Mouse (Mus musculus): ENCODE measurements at regions not wholly inside any gene's neighbourhood (a gene's known extent, or its start where the extent isn't known, plus 50 kb on each side); places are given as distances from the start of the nearest gene placed in this dataset.

DNA sequence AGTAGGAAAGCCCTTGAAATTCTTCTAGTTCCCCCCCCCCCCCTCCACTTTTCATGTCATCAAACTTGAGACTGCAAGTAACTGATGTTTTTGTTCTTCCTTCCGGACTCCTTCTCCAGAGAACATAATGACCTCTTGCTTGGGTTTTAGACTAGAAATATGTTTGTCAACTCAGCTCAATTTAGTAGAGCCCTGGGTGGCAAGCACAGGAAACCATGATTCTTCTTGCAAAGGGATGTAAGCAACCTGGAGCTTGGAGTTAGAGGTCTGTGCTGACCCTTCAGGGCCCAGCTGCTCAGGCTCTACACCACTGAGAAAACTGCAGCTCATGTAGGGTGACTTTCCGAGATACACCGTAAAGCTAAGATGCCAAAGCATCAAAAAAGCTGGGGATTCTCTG, 127.2 kb upstream of the Meis1 start:
- DNase-seq (ENCODE audit: low read depth, low spot score): no peak

DNA sequence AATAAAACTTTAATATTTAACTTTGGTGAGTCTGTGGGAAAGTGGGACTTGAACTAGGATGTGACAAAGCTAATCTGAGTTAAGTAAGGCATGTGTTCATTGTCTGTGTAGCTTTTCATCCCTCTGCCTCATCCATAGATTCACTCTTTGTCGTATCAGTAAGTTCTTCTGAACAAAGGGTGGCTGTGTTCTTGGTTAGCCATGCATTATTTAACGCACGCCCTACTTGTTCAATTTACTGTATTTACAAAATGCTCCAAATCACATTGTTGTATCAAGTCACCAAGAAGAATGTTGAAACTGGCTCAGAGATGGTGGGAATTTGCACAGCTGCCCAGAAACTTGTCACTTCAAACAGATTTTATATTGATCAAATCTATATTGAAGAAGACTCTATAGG, 132.2 kb upstream of the Meis1 start:
- no peak for DNase-seq (ENCODE audit: low read depth, low spot score)

DNA sequence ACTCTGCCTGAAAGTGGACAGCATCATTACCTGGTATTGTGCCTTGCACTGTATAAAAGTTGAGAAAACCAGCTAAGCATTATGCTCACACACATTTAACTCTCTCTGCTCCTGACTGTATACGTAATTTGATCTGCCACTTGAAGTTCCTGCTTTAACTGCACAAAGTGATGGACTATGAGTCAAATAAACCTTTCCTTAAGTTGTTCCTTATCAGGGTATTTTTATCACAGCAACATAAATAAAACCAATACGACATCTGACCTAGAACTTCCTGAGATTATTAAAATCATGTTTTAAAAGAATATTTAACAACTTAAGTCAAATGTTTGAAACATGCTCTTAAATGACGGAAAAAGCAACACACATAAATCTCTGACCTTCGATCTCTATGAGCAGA, 134.9 kb upstream of the Meis1 start:
- DNase-seq (ENCODE audit: low read depth, low spot score): no peak

DNA sequence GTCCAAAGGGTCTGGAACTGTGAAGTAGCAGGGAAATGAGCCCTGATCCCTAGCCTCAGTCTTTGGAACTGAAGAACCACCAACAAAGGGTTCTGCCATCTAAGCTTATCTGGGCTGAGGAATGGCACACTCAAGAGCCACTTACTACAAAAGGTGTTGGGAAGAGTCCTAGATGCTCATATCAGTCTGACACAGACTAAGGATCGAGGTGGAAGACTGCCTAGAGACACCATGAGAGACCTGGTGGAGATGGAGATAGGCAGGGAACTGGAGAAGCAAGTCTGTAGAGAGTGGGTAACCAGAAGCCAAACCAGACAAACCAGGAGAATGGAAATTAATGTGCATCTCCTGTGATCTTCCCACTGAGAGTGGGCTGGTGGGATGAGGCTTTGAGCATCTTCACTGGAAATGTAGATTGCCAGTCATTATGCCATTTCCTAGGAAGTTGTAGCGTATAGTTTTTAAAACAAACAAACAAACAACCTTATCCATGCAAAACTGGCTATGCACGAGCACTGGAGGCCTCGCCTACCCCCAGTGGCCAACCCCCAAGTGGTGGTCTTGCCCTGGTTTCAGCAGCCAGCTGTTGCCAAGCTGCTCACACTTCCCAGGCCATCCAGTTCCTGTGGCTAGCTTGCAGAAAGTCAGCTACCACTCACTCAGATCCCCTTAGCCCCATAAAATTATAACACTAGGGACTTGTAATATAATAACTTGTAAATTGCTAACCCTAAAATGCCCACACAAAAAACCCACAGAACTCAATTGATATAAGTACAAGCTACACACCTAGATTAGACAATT, 136.2 kb upstream of the Meis1 start:
- DNase-seq (ENCODE audit: low read depth, low spot score): no peak

- no peak for DNase-seq (ENCODE audit: low read depth, low spot score)
Measured at GRCm38 (mm10) chr11:19155617-19155983, 136.8 kb upstream of the Meis1 start.

GRCm38 (mm10) chr11:19160227-19160626, 141.4 kb upstream of the Meis1 start:
- DNase-seq (ENCODE audit: low read depth, low spot score): no peak

- DNase-seq (ENCODE audit: low read depth, low spot score): no peak
Measured at GRCm38 (mm10) chr11:19160669-19161068, 141.9 kb upstream of the Meis1 start.

DNA sequence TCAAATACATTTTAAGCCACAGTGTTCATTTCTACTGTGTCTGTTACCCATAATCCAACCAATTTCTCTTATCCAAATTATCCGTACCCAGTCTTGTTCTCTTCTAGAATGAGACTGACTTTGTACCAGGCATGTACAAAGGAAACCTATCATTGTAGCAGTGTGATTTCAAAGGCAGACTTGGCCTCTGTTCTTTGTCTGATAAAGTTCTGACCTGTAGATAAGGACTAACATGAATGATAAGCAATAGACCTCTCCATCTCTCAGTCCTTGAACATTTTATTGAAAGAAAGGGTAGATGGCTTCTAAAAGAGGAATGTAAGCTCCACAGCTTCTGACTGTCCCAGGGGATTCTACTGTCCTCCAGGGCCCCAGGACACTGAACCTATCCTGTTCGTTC, 152.2 kb upstream of the Meis1 start:
- no peak for DNase-seq (ENCODE audit: low read depth, low spot score)

DNA sequence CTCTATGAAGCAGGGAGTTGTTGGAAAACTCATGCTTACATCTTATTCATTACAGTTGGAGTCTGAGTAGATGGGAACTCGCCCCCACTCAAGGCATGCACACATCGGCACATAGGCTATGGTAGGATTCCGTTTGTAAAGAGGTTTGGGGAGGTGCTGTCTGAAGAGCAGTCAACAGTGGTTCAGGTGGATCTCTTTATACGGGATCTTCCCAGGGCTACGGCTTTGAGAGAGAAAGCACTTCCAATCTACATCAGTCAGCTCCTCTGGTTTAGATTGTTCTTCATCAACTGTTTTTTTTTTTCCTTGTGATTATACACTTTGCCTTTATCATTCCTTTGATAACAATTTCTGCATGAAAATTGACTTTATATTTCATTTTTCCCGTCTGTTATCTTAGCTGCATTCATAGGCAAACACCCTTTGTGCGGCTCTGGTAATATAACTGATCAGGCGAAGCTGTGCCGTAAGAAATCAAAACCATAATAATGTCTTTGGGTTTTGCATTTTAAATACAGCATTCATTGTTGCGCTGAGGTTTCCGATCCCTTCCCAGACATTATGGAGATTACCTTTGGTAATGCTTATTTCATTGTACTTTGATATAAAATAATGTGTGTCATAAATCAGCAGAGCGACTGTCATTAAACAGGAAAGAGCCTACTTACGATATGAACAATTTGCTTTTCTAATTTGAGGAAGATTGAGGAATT, 155.7 kb upstream of the Meis1 start:
- no peak for DNase-seq (ENCODE audit: low read depth, low spot score)

GRCm38 (mm10) chr11:19179290-19179689, 160.5 kb upstream of the Meis1 start:
- no peak for DNase-seq (ENCODE audit: low read depth, low spot score)

DNA sequence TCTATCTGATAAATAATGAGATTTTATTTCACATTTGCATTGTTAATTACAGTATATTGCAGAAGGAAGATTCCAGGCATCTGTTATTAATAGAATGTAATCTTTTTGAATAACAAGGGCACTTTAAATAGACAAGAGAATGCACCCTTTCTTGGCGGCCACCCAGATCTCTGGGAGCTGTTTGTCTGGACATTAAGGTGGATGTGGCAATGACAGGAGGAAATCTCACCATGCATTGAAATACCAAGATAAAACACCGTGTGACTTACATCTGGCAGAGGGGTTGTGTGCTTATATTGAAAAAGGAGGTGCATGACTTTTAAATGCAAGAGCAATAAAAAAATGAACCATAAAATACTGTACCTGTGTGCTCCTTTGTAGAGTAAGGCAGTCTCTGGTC, 171.0 kb upstream of the Meis1 start:
- DNase-seq (ENCODE audit: low read depth, low spot score): no peak

GRCm38 (mm10) chr11:19194464-19194863, 175.7 kb upstream of the Meis1 start:
- DNase-seq (ENCODE audit: low read depth, low spot score): no peak

DNA sequence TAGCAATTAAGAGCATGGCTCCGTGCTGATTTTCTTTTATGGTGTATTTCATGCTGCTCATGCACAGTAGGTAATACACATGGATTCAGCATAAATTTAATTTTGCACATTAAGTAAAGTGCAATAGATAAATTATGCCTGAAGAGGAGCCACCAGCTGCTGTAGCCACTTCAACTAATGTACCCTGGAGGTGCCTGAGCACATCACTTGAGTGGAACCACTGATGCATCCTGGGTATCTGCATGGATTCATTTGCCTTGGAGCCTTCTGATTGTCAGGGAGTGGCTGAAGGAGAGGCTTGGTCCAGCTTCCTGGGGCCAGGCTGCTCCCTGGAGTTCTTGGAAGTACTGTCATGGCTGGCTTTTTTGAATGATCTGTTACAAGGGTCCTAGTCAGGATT, 179.0 kb upstream of the Meis1 start:
- no peak for DNase-seq (ENCODE audit: low read depth, low spot score)

GRCm38 (mm10) chr11:19202602-19203517, 184.1 kb upstream of the Meis1 start:
- no peak for DNase-seq (ENCODE audit: low read depth, low spot score)

DNA sequence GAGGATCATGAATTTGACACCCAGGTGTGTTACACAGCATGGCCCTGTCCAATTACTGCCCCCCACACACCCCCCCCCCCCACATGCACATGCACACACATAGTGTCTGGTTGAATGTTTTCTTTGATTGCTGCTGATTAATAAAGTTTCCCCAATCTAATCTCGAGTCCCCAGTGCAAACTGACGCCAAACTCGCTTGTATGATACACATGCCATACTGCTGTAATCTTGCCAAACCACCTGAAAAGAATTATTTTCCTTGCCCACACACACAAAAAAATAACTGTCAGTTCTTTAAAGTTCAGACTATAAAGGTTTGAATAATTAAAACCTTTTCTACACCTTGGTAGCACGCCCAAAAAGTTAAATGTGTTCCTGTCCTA, 184.7 kb upstream of the Meis1 start:
- DNase-seq (ENCODE audit: low read depth, low spot score): no peak

DNA sequence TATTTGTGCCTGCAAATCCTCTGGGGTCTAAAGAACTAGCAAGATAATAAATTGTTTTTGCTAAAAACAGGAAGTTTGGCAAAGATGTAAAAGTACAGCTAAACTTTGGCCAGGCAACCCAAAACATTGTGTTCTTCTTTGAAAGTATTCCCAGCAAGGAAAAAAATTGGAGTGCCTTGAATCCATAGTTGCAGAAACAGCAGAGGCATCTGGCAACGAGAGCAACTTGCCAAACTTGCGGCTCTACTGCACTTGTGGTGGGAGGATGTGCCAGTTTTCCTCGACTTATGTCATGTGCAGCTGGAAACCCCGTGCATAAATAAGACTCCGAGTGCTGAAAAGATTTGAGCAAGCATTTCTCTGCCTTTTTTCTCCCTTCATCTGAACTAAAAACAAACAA, 185.2 kb upstream of the Meis1 start:
- DNase-seq (ENCODE audit: low read depth, low spot score): no peak

GRCm38 (mm10) chr11:19204521-19204920, 185.7 kb upstream of the Meis1 start:
- no peak for DNase-seq (ENCODE audit: low read depth, low spot score)

GRCm38 (mm10) chr11:19205174-19205573, 186.4 kb upstream of the Meis1 start:
- no peak for DNase-seq (ENCODE audit: low read depth, low spot score)

DNA sequence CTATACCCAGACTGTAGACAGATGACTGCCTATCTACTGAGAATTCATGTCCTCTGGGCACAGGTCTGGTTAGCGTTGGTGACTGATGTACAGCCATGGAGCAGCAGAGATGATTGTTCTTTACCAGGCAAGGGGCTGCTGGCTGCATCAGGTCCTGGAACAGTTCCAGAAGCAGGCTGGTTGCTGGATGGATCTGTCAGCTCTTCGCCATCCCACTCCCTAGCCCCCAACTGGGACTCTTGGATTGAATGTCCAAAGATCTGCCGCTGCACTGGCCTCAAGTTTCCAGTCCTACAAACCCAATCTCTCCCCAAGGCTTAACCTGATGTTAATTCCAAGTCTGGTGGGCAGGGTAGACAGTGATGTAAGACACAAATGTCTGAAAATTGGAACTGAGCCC, 200.7 kb upstream of the Meis1 start:
- DNase-seq (ENCODE audit: low read depth, low spot score): no peak

DNA sequence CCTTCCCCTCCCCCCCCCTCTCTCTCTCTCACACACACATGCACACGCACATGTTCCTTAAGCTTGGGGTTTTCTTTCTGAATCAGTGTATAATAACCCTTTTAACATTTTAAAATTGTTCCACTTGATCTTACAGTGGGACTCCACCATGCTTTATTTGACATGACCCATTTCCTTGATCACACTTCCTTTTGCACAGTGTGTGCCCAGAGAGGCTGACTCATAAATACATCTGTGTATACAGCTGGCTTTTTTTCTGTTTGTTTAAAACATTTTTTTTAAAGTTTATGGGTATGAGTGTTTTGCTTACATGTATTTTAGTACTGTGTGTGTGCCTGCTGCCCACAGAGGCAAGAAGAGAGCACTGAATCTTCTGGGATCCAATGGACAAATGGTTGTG, 202.7 kb upstream of the Meis1 start:
- DNase-seq (ENCODE audit: low read depth, low spot score): no peak

GRCm38 (mm10) chr11:19226756-19227155, 208.0 kb upstream of the Meis1 start:
- DNase-seq (ENCODE audit: low read depth, low spot score): no peak

DNA sequence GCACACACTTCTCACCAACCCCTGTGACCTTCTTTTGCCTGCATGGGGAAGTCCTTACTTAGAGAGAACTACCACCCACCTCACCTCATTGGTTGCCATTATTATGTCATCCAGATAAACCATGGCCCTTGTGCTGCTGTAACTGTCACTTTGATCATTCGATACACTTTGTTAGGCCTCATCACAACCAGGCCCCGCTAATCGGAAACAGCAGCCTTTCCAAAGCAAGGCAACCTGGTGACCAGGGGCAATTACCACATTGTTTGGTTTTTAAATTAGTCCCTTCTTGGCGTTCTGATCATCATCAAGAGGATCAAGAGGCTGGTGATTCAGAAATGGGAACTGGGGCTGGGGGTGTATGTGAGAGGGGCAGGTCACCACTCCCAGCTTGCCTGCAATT, 208.9 kb upstream of the Meis1 start:
- DNase-seq (ENCODE audit: low read depth, low spot score): no peak
